Mouse (Mus musculus) embryonic fibroblast, embryonic 13.5 days (primary cell): ENCODE data around the gene D17H6S53E.

ENCODE experiments used
- CTCF ChIP-seq: IDR thresholded peaks from 2 replicates; pipeline ENCODE4 v1.5.1; 2011; ENCODE audit warnings: mild to moderate bottlenecking, control low read depth, low read length, moderate library complexity, borderline replicate concordance; ENCODE audit not compliant: insufficient read depth
- POLR2A ChIP-seq: IDR thresholded peaks from 2 replicates; pipeline ENCODE4 v1.6.1; 2011; ENCODE audit warnings: low read depth, mild to moderate bottlenecking, control low read depth, low read length, moderate library complexity

DNA sequence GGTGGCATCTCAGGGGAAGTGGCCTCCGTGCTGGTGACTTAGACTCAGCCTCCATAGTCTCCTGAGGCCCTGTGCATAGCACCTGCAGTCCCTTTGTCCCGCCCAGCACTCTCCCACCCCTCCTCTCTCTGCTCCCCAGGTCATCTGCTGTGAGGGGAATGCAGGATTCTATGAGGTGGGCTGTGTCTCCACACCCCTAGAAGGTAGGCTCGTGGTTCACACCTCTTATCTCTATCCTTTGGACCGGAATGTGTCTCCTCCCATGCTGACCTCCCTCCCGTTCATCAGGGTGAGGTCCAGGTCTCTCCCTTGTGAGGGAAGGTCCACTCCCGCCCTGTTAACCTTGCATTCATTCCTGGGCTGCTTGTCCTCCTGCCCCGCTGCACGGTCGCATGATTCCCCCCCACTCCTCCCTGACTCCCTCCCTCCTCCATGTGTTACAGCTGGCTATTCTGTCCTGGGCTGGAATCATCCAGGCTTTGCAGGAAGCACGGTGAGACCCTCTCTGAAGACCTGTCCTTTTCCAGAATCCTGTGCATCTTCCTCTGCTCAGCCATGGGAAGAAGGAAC is 25.9 kb upstream of the D17H6S53E start:
- TF ChIP-seq CTCF (no peak), POLR2A (no peak)
